Mouse (Mus musculus): Measurements from ENCODE around the gene Slc4a2. TPM values are rescaled to one million over a fixed set of nuclear protein-coding genes. Genes with fewer than 3 reads are reported as not detected.

The Slc4a2 gene
- polyA plus RNA-seq, 1 experiment: 42.9 TPM

- no peak overlapping the region for H3K4me3 ChIP-seq (replicated peaks; ENCODE audit: control insufficient read depth, low read depth, low read length)
- WGBS: 80% methylated on average over 13 of the region's 13 CpGs
- no peaks in the 10 kb centered on the region; the same call in 1 of the 2 replicates for H3K4me1 ChIP-seq (ENCODE audit: control insufficient read depth, insufficient read depth, low read length)
- H3K27ac ChIP-seq (ENCODE audit: control insufficient read depth, insufficient read depth, low read depth, low read length, poor library complexity): no peak overlapping the region
- TF ChIP-seq CTCF (IDR thresholded peaks at IDR 0.05; ENCODE audit: control insufficient read depth, insufficient read depth, low read length) (no peak), POLR2A (IDR thresholded peaks at IDR 0.05; ENCODE audit: borderline replicate concordance, control insufficient read depth, low read depth, low read length) (no peak)
Measured at GRCm38 (mm10) chr5:24413938-24414337, 9.7 kb upstream of the Slc4a2 start.

- WGBS: 9% methylated on average over 21 of the region's 21 CpGs
- TF ChIP-seq POLR2A (IDR thresholded peaks at IDR 0.05; ENCODE audit: borderline replicate concordance, control insufficient read depth, low read depth, low read length) (no peak), CTCF (IDR thresholded peaks at IDR 0.05; ENCODE audit: control insufficient read depth, insufficient read depth, low read length) (peak; percentile 59)
- Histone ChIP-seq H3K27ac (ENCODE audit: control insufficient read depth, insufficient read depth, low read depth, low read length, poor library complexity) (no peak overlapping the region), H3K4me1 (ENCODE audit: control insufficient read depth, insufficient read depth, low read length) (no peaks in the 10 kb centered on the region; the same call in 1 of the 2 replicates), H3K4me3 (replicated peaks; ENCODE audit: control insufficient read depth, low read depth, low read length) (no peak overlapping the region)
Measured at GRCm38 (mm10) chr5:24416222-24416736, 7.4 kb upstream of the Slc4a2 start.

- Histone ChIP-seq H3K4me1 (ENCODE audit: control insufficient read depth, insufficient read depth, low read length) (no peaks in the 10 kb centered on the region; the same call in 1 of the 2 replicates), H3K4me3 (replicated peaks; ENCODE audit: control insufficient read depth, low read depth, low read length) (no peak overlapping the region), H3K27ac (ENCODE audit: control insufficient read depth, insufficient read depth, low read depth, low read length, poor library complexity) (no peak overlapping the region)
- 85% methylated on average over 10 of the region's 10 CpGs for WGBS
- TF ChIP-seq POLR2A (IDR thresholded peaks at IDR 0.05; ENCODE audit: borderline replicate concordance, control insufficient read depth, low read depth, low read length): no peak
- TF ChIP-seq CTCF (IDR thresholded peaks at IDR 0.05; ENCODE audit: control insufficient read depth, insufficient read depth, low read length): no peak
Measured at GRCm38 (mm10) chr5:24417587-24417986, 6.0 kb upstream of the Slc4a2 start.

GRCm38 (mm10) chr5:24420381-24420780 lies 3.3 kb upstream of the Slc4a2 start:
- WGBS: 90% methylated on average over 9 of the region's 9 CpGs
- TF ChIP-seq POLR2A (IDR thresholded peaks at IDR 0.05; ENCODE audit: borderline replicate concordance, control insufficient read depth, low read depth, low read length): no peak
- TF ChIP-seq CTCF (IDR thresholded peaks at IDR 0.05; ENCODE audit: control insufficient read depth, insufficient read depth, low read length): no peak
- no peak overlapping the region for H3K27ac ChIP-seq (ENCODE audit: control insufficient read depth, insufficient read depth, low read depth, low read length, poor library complexity)
- H3K4me3 ChIP-seq (replicated peaks; ENCODE audit: control insufficient read depth, low read depth, low read length): no peak overlapping the region
- H3K4me1 ChIP-seq (ENCODE audit: control insufficient read depth, insufficient read depth, low read length): no peaks in the 10 kb centered on the region; the same call in 1 of the 2 replicates

GRCm38 (mm10) chr5:24424004-24424781 lies 556 bp downstream of the Slc4a2 start:
- Histone ChIP-seq H3K27ac (ENCODE audit: control insufficient read depth, insufficient read depth, low read depth, low read length, poor library complexity) (peak overlapping the region; percentile 95), H3K4me3 (replicated peaks; ENCODE audit: control insufficient read depth, low read depth, low read length) (peak overlapping the region; percentile 82), H3K4me1 (ENCODE audit: control insufficient read depth, insufficient read depth, low read length) (no peaks in the 10 kb centered on the region; the same call in 1 of the 2 replicates)
- WGBS: 6% methylated on average over 21 of the region's 21 CpGs
- TF ChIP-seq CTCF (IDR thresholded peaks at IDR 0.05; ENCODE audit: control insufficient read depth, insufficient read depth, low read length) (no peak), POLR2A (IDR thresholded peaks at IDR 0.05; ENCODE audit: borderline replicate concordance, control insufficient read depth, low read depth, low read length) (0 out of 2 replicates have a peak, but pooled peaks have one; percentile 20)

GRCm38 (mm10) chr5:24424861-24425411 lies 1.3 kb downstream of the Slc4a2 start:
- no peaks in the 10 kb centered on the region; the same call in 1 of the 2 replicates for H3K4me1 ChIP-seq (ENCODE audit: control insufficient read depth, insufficient read depth, low read length)
- peak; percentile 48; the same call in 1 of the 2 replicates for TF ChIP-seq POLR2A (IDR thresholded peaks at IDR 0.05; ENCODE audit: borderline replicate concordance, control insufficient read depth, low read depth, low read length)
- TF ChIP-seq CTCF (IDR thresholded peaks at IDR 0.05; ENCODE audit: control insufficient read depth, insufficient read depth, low read length): no peak
- WGBS: under 1% methylated on average over 58 of the region's 60 CpGs

GRCm38 (mm10) chr5:24425421-24426036 lies 1.9 kb downstream of the Slc4a2 start:
- Histone ChIP-seq H3K4me1 (ENCODE audit: control insufficient read depth, insufficient read depth, low read length) (no peaks in the 10 kb centered on the region; the same call in 1 of the 2 replicates), H3K4me3 (replicated peaks; ENCODE audit: control insufficient read depth, low read depth, low read length) (peak overlapping the region; percentile 82), H3K27ac (ENCODE audit: control insufficient read depth, insufficient read depth, low read depth, low read length, poor library complexity) (peak overlapping the region; percentile 95; the same call in 1 of the 2 replicates)
- peak; percentile 17; the same call in 1 of the 2 replicates for TF ChIP-seq CTCF (IDR thresholded peaks at IDR 0.05; ENCODE audit: control insufficient read depth, insufficient read depth, low read length)
- no peak for TF ChIP-seq POLR2A (IDR thresholded peaks at IDR 0.05; ENCODE audit: borderline replicate concordance, control insufficient read depth, low read depth, low read length)
- WGBS: 1% methylated on average over 28 of the region's 30 CpGs

More at GRCm38 (mm10) chr5:24424861-24425411, 1.3 kb downstream of the Slc4a2 start:
- Histone ChIP-seq H3K27ac (ENCODE audit: control insufficient read depth, insufficient read depth, low read depth, low read length, poor library complexity) (peak overlapping the region; percentile 95), H3K4me3 (replicated peaks; ENCODE audit: control insufficient read depth, low read depth, low read length) (peak overlapping the region; percentile 82)

All from bone marrow, adult 2 months (tissue).